Mouse (Mus musculus): ENCODE results near the gene Erbin.

The Erbin gene

GRCm38 (mm10) chr13:103914114-103914736, 6.1 kb downstream of the Erbin start:
- DNase-seq (ENCODE audit: extremely low spot score, low spot score): no peak

- no peak for DNase-seq (ENCODE audit: extremely low spot score, low spot score)
Measured at GRCm38 (mm10) chr13:103912351-103912750, 8.0 kb downstream of the Erbin start.

- DNase-seq (ENCODE audit: extremely low spot score, low spot score): no peak
Measured at GRCm38 (mm10) chr13:103910598-103910997, 9.7 kb downstream of the Erbin start.

- DNase-seq (ENCODE audit: extremely low spot score, low spot score): no peak
Measured at GRCm38 (mm10) chr13:103909894-103910293, 10.4 kb downstream of the Erbin start.

- no peak for DNase-seq (ENCODE audit: extremely low spot score, low spot score)
Measured at GRCm38 (mm10) chr13:103900015-103900414, 20.3 kb downstream of the Erbin start.

GRCm38 (mm10) chr13:103897606-103898005, 22.7 kb downstream of the Erbin start:
- no peak for DNase-seq (ENCODE audit: extremely low spot score, low spot score)

- DNase-seq (ENCODE audit: extremely low spot score, low spot score): no peak
Measured at GRCm38 (mm10) chr13:103893065-103893464, 27.2 kb downstream of the Erbin start.

- no peak for DNase-seq (ENCODE audit: extremely low spot score, low spot score)
Measured at GRCm38 (mm10) chr13:103890038-103890437, 30.3 kb downstream of the Erbin start.

GRCm38 (mm10) chr13:103886503-103886902, 33.8 kb downstream of the Erbin start:
- no peak for DNase-seq (ENCODE audit: extremely low spot score, low spot score)

GRCm38 (mm10) chr13:103881200-103881599, 39.1 kb downstream of the Erbin start:
- DNase-seq (ENCODE audit: extremely low spot score, low spot score): no peak

- DNase-seq (ENCODE audit: extremely low spot score, low spot score): no peak
Measured at GRCm38 (mm10) chr13:103876743-103877142, 43.6 kb downstream of the Erbin start.

- DNase-seq (ENCODE audit: extremely low spot score, low spot score): no peak
Measured at GRCm38 (mm10) chr13:103875823-103876514, 44.3 kb downstream of the Erbin start.

GRCm38 (mm10) chr13:103870786-103871185, 49.5 kb downstream of the Erbin start:
- no peak for DNase-seq (ENCODE audit: extremely low spot score, low spot score)

- DNase-seq (ENCODE audit: extremely low spot score, low spot score): no peak
Measured at GRCm38 (mm10) chr13:103870117-103870516, 50.2 kb downstream of the Erbin start.

GRCm38 (mm10) chr13:103868875-103869274, 51.4 kb downstream of the Erbin start:
- no peak for DNase-seq (ENCODE audit: extremely low spot score, low spot score)

GRCm38 (mm10) chr13:103862041-103862440, 58.3 kb downstream of the Erbin start:
- no peak for DNase-seq (ENCODE audit: extremely low spot score, low spot score)

- DNase-seq (ENCODE audit: extremely low spot score, low spot score): no peak
Measured at GRCm38 (mm10) chr13:103859041-103859440, 61.3 kb downstream of the Erbin start.

- no peak for DNase-seq (ENCODE audit: extremely low spot score, low spot score)
Measured at GRCm38 (mm10) chr13:103847614-103848013, 72.7 kb downstream of the Erbin start.

- DNase-seq (ENCODE audit: extremely low spot score, low spot score): no peak
Measured at GRCm38 (mm10) chr13:103841287-103842201, 78.8 kb downstream of the Erbin start.

- no peak for DNase-seq (ENCODE audit: extremely low spot score, low spot score)
Measured at GRCm38 (mm10) chr13:103838619-103839018, 81.7 kb downstream of the Erbin start.

GRCm38 (mm10) chr13:103829623-103830135, 90.6 kb downstream of the Erbin start:
- DNase-seq (ENCODE audit: extremely low spot score, low spot score): no peak

- no peak for DNase-seq (ENCODE audit: extremely low spot score, low spot score)
Measured at GRCm38 (mm10) chr13:103822270-103822669, 98.0 kb downstream of the Erbin start.
